Mouse (Mus musculus) liver, embryonic 14.5 days (tissue): ENCODE results near the gene Fam193a. TPM values are rescaled to one million over a fixed set of nuclear protein-coding genes. Genes with fewer than 3 reads are reported as not detected.

Experiments
- ATAC-seq: fragments of 200-750 bp; cut with Nextera tagmentation; 2 replicates; pipeline ENCODE4 v1.8.0; 2017; ENCODE audit warnings: moderate number of reproducible peaks, mild to moderate bottlenecking, moderate library complexity; ENCODE audit not compliant: insufficient read depth
- DNase-seq, 3 experiments: peaks; one replicate each; pipeline ENCODE4 v3.0.0-alpha.2; 2012 to 2013; ENCODE audit warnings: low read depth in 3 of 3, low spot score in 3 of 3
- H3K27ac ChIP-seq: fragments of 300-500 bp; sonication (generic); 2 replicates; pipeline ENCODE4 v1.5.1; 2014; ENCODE audit warnings: moderate library complexity, mild to moderate bottlenecking, control low read depth, inconsistent platforms
- H3K27me3 ChIP-seq: fragments of 300-500 bp; sonication (generic); 2 replicates; pipeline ENCODE4 v1.6.1; 2014; ENCODE audit warnings: mild to moderate bottlenecking, low read length, moderate library complexity; ENCODE audit not compliant: control insufficient read depth, insufficient read depth
- H3K36me3 ChIP-seq: fragments of 300-500 bp; sonication (generic); replicated peaks from 2 replicates; pipeline ENCODE4 v1.6.1; 2014; ENCODE audit warnings: low read depth; ENCODE audit not compliant: control insufficient read depth, insufficient read depth
- H3K4me1 ChIP-seq, 2 experiments: fragments of 200-500 bp in 1 of 2; fragments of 300-500 bp in 1 of 2; sonication (generic) in 1 of 2; replicated peaks; 2 replicates each; pipeline ENCODE4 v1.6.1; 2012 to 2014; ENCODE audit warnings: antibody characterized with exemption in 1 of 2, inconsistent platforms in 1 of 2, low read length in 1 of 2; ENCODE audit not compliant: control insufficient read depth in 2 of 2, insufficient read depth in 2 of 2
- H3K4me2 ChIP-seq: fragments of 300-500 bp; sonication (generic); 2 replicates; pipeline ENCODE4 v1.6.1; 2014; ENCODE audit warnings: low read depth, mild to moderate bottlenecking, control low read depth, moderate library complexity
- H3K4me3 ChIP-seq, 2 experiments: fragments of 200-500 bp in 1 of 2; fragments of 300-500 bp in 1 of 2; sonication (generic) in 1 of 2; 2 replicates each; pipeline ENCODE4 v1.5.1; 2012 to 2014; ENCODE audit warnings: low read depth in 2 of 2, low read length in 2 of 2, mild to moderate bottlenecking in 2 of 2, control low read depth in 1 of 2, inconsistent platforms in 1 of 2, moderate library complexity in 1 of 2; ENCODE audit not compliant: insufficient read depth in 1 of 2
- H3K9ac ChIP-seq: fragments of 300-500 bp; sonication (generic); replicated peaks from 2 replicates; pipeline ENCODE4 v1.6.1; 2014; ENCODE audit warnings: mild to moderate bottlenecking, control low read depth, moderate library complexity
- H3K9me3 ChIP-seq: fragments of 300-500 bp; sonication (generic); 2 replicates; pipeline ENCODE4 v1.6.1; 2016; ENCODE audit warnings: low read length, mixed read lengths; ENCODE audit not compliant: control insufficient read depth
- CTCF ChIP-seq: IDR thresholded peaks from 2 replicates; pipeline ENCODE4 v1.5.1; 2016; ENCODE audit warnings: antibody characterized with exemption, low read depth, control low read depth
- EP300 ChIP-seq: IDR thresholded peaks from 2 replicates; pipeline ENCODE4 v1.6.1; 2016; ENCODE audit warnings: antibody characterized with exemption, low read depth
- WGBS: fragments of 180-500 bp; shearing (Covaris S2); extraction: QIAGEN DNeasy Blood & Tissue Kit; methylation state at CpG from one replicate; pipeline ENCODE4 v1.1.7; 2014; ENCODE audit not compliant: insufficient replicate concordance; 5-methylcytosine and 5-hydroxymethylcytosine counted together
- polyA plus RNA-seq, 2 experiments: library from polyadenylated mRNA; depleted of rRNA in 1 of 2; stranded (reverse) in 1 of 2; unstranded in 1 of 2; fragments of >200 nt; fragmentation: Nextera tagmentation in 1 of 2; extraction: Ambion mirVana in 1 of 2; gene quantifications; 2 replicates each; pipeline versions ENCODE4 v1.2.1 to v1.2.3; 2012 to 2014

Gene Fam193a
- polyA plus RNA-seq, 2 experiments = 2.9 to 6.4 TPM

DNA sequence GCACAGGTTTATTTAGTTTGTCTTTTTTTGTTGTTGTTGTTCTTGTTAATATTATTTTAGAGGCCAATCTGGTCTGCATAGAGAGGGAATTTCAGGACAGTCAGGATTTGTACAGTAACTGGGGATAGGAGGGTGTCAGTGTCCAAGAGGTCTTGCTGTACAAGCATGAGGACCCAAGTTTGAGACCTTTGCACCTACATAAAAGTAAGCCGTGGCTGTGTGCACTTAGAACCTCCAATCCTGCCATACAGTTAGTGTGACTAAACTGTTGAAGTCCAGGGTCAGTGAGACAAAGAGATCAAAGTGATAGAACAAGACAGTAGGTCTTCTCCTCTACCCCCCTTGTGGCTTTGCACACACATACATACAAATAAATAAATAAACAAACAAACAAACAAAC lies 64.1 kb downstream of the Fam193a start:
- H3K9ac ChIP-seq = no peak overlapping the region
- H3K27me3 ChIP-seq = no peaks in the 10 kb centered on the region
- WGBS = 66% methylated on average over 1 of the region's 1 CpGs
- no peaks in the 10 kb centered on the region for H3K9me3 ChIP-seq
- peaks cover 34% of the 10 kb centered on the region for H3K36me3 ChIP-seq
- ATAC-seq = no peak
- DNase-seq = no peak
- H3K27ac ChIP-seq = no peak overlapping the region
- no peaks in the 10 kb centered on the region for H3K4me1 ChIP-seq
- TF ChIP-seq EP300 (no peak), CTCF (no peak)
- no peak overlapping the region for H3K4me2 ChIP-seq
- no peak overlapping the region for H3K4me3 ChIP-seq

DNA sequence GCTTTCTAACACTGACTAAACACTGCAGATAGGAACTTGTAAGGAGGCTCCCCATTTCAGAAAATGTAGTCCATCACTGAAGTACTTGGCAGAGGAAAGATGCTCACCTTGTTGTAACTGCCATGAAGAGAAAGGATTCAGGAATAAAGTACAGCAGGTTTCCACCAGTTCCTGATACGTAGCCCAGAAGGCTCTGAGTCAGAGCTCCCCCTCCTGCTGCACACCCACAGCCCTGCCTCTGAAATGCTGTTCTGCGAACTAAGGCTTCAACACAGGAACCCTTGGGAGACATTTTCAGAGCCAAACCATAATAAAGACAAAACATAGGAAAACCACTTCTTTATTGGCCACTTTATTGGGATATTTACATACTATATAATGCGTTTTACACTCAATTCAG lies 64.5 kb downstream of the Fam193a start:
- WGBS = 85% methylated on average over 3 of the region's 3 CpGs
- Histone ChIP-seq H3K4me2 (no peak overlapping the region), H3K4me3 (no peak overlapping the region), H3K9ac (no peak overlapping the region), H3K36me3 (peaks cover 34% of the 10 kb centered on the region), H3K27ac (no peak overlapping the region), H3K4me1 (no peaks in the 10 kb centered on the region), H3K27me3 (no peaks in the 10 kb centered on the region), H3K9me3 (no peaks in the 10 kb centered on the region)
- ATAC-seq (no peak), DNase-seq (no peak)
- TF ChIP-seq CTCF (no peak), EP300 (no peak)

DNA sequence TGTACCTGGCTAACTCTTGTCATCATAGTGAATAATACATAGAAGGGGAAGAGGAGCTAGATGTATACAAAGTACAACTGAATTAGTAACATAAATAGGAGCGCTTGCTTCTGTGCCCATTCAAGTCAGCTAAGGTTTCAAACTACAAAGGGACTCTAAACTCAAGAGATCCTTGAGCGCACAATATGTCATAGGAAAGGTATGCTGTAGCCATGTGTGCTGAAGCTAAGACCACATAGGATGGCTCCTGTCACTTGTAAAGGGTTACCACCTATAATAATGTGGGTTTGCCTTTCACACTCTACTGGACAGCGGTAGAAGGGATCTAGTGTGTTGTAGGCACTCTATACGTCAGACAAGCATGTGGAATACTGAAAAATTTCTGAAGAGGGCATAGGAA lies 68.3 kb downstream of the Fam193a start:
- Histone ChIP-seq H3K27ac (no peak overlapping the region), H3K4me3 (no peak overlapping the region), H3K9me3 (no peaks in the 10 kb centered on the region), H3K36me3 (peaks cover 29% of the 10 kb centered on the region), H3K27me3 (no peaks in the 10 kb centered on the region), H3K9ac (no peak overlapping the region), H3K4me2 (no peak overlapping the region), H3K4me1 (peaks cover 0 to 8% of the 10 kb centered on the region in 2 experiments; a peak in 3 of 4 replicates)
- ATAC-seq (no peak), DNase-seq (no peak)
- TF ChIP-seq EP300 (no peak), CTCF (no peak)
- 87% methylated on average over 4 of the region's 4 CpGs for WGBS

GRCm38 (mm10) chr5:34438659-34439058 lies 68.9 kb downstream of the Fam193a start:
- 51% methylated on average over 1 of the region's 1 CpGs for WGBS
- TF ChIP-seq EP300 = no peak
- TF ChIP-seq CTCF = no peak

DNA sequence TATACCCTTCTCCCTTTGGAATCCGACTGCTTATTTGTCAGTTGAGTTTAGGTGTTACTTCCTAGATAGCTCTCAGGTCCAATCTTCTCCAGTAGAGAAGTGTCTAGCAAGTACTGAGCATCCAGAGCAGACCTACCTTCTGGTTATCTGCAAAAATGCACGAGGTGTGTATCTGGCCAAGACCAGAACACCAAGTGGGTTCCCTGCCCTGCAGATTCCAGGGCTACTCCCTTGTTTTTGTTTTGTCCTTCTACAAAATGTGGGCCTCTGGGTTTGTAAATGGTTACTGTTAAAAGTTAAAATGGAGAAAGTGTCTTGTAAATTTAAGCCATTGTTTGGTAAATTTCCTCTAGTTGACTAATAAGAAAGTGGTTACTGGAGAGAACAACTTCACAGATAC lies 70.0 kb downstream of the Fam193a start:
- 60% methylated on average over 2 of the region's 2 CpGs for WGBS
- H3K27ac ChIP-seq = no peak overlapping the region
- H3K9ac ChIP-seq = no peak overlapping the region
- peaks cover 35% of the 10 kb centered on the region for H3K36me3 ChIP-seq
- H3K4me3 ChIP-seq = no peak overlapping the region
- no peaks in the 10 kb centered on the region for H3K9me3 ChIP-seq
- H3K4me1 ChIP-seq = peaks cover 0 to 8% of the 10 kb centered on the region in 2 experiments; a peak in 3 of 4 replicates
- H3K27me3 ChIP-seq = no peaks in the 10 kb centered on the region
- DNase-seq = peak in 1 of 3 experiments; percentile 3
- peak; percentile 61; the same call in 1 of the 2 replicates for ATAC-seq
- TF ChIP-seq CTCF (no peak), EP300 (0 out of 2 replicates have a peak, but pooled peaks have one; percentile 19)
- no peak overlapping the region for H3K4me2 ChIP-seq

More at GRCm38 (mm10) chr5:34438659-34439058, 68.9 kb downstream of the Fam193a start:
- Histone ChIP-seq H3K4me2 (no peak overlapping the region), H3K9me3 (no peaks in the 10 kb centered on the region), H3K9ac (no peak overlapping the region), H3K36me3 (peaks cover 33% of the 10 kb centered on the region), H3K4me3 (no peak overlapping the region), H3K27ac (no peak overlapping the region), H3K4me1 (peaks cover 0 to 8% of the 10 kb centered on the region in 2 experiments; a peak in 3 of 4 replicates), H3K27me3 (no peaks in the 10 kb centered on the region)
- DNase-seq (no peak), ATAC-seq (no peak)
